Mouse (Mus musculus) MEL (cell line): ENCODE measurements around the gene Tpcn1.

ENCODE experiments used
- CTCF ChIP-seq, 3 experiments: IDR thresholded peaks in 2 of 3; conservative IDR thresholded peaks in 1 of 3; 2 replicates each; pipeline ENCODE4 v1.5.1; 2011 to 2012; ENCODE audit warnings: low read length in 3 of 3, low read depth in 2 of 3, mild to moderate bottlenecking in 2 of 3, improper control_type of control experiment in 1 of 3, inconsistent platforms in 1 of 3, mixed read lengths in 1 of 3, moderate library complexity in 1 of 3; ENCODE audit not compliant: control insufficient read depth in 1 of 3, insufficient read depth in 1 of 3, poor library complexity in 1 of 3, severe bottlenecking in 1 of 3
- POLR2A ChIP-seq, 2 experiments: IDR thresholded peaks; 2 replicates each; pipeline ENCODE4 v1.6.1; 2011 to 2012; ENCODE audit warnings: low read length in 2 of 2, mild to moderate bottlenecking in 2 of 2, control low read depth in 1 of 2, improper control_type of control experiment in 1 of 2, low read depth in 1 of 2, moderate library complexity in 1 of 2; ENCODE audit not compliant: control insufficient read depth in 1 of 2, insufficient read depth in 1 of 2, poor library complexity in 1 of 2
- ZKSCAN1 ChIP-seq: IDR thresholded peaks from 2 replicates; pipeline ENCODE4 v1.6.1; 2012; ENCODE audit warnings: low read depth, mild to moderate bottlenecking, inconsistent platforms, low read length, improper control_type of control experiment, moderate library complexity

GRCm38 (mm10) chr5:120536632-120537031 lies 51.8 kb downstream of the Tpcn1 start:
- TF ChIP-seq POLR2A (IDR thresholded peaks at IDR 0.05; ENCODE audit: control insufficient read depth in 1 of 2, insufficient read depth in 1 of 2, low read depth in 1 of 2, low read length in 2 of 2, poor library complexity in 1 of 2) = no peak
- TF ChIP-seq CTCF (IDR thresholded peaks at IDR 0.05 in 2 of 3, conservative IDR thresholded peaks at IDR 0.05 in 1 of 3; ENCODE audit: control insufficient read depth in 1 of 3, insufficient read depth in 1 of 3, low read depth in 2 of 3, low read length in 3 of 3, poor library complexity in 1 of 3, severe bottlenecking in 1 of 3) = no peak
- no peak for TF ChIP-seq ZKSCAN1
